Mouse (Mus musculus) liver, embryonic 11.5 days (tissue): ENCODE measurements at regions not wholly inside any gene's neighbourhood (a gene's known extent, or its start where the extent isn't known, plus 50 kb on each side); places are given as distances from the start of the nearest gene placed in this dataset.

ENCODE experiments used
- ATAC-seq: fragments of 200-750 bp; cut with Nextera tagmentation; replicated peaks from 2 replicates; pipeline ENCODE4 v1.8.0; 2017; ENCODE audit warnings: moderate number of reproducible peaks, mild to moderate bottlenecking, moderate TSS enrichment, moderate library complexity; ENCODE audit not compliant: low FRiP score
- DNase-seq: peaks from one replicate; pipeline ENCODE4 v3.0.0-alpha.2; 2017; ENCODE audit warnings: low spot score
- H3K27ac ChIP-seq: fragments of 300-500 bp; sonication (generic); 2 replicates; pipeline ENCODE4 v1.5.1; 2014; ENCODE audit warnings: mild to moderate bottlenecking, low read depth, low read length, control low read depth
- H3K27me3 ChIP-seq: fragments of 300-500 bp; sonication (generic); replicated peaks from 2 replicates; pipeline ENCODE4 v1.6.1; 2014; ENCODE audit warnings: low read length, mixed read lengths; ENCODE audit not compliant: control insufficient read depth, insufficient read depth
- H3K36me3 ChIP-seq: fragments of 300-500 bp; sonication (generic); 2 replicates; pipeline ENCODE4 v1.6.1; 2014; ENCODE audit warnings: mild to moderate bottlenecking, low read length, moderate library complexity, mixed read lengths; ENCODE audit not compliant: control insufficient read depth, insufficient read depth
- H3K4me1 ChIP-seq: fragments of 300-500 bp; sonication (generic); replicated peaks from 2 replicates; pipeline ENCODE4 v1.6.1; 2014; ENCODE audit warnings: low read length, mixed read lengths; ENCODE audit not compliant: control insufficient read depth, insufficient read depth
- H3K4me2 ChIP-seq: fragments of 300-500 bp; sonication (generic); 2 replicates; pipeline ENCODE4 v1.6.1; 2014; ENCODE audit warnings: mild to moderate bottlenecking, control low read depth, moderate library complexity
- H3K4me3 ChIP-seq: fragments of 300-500 bp; sonication (generic); 2 replicates; pipeline ENCODE4 v1.5.1; 2014; ENCODE audit warnings: low read depth, low read length, control low read depth
- H3K9ac ChIP-seq: fragments of 300-500 bp; sonication (generic); 2 replicates; pipeline ENCODE4 v1.6.1; 2014; ENCODE audit warnings: low read depth, low read length, control low read depth
- H3K9me3 ChIP-seq: fragments of 300-500 bp; sonication (generic); 2 replicates; pipeline ENCODE4 v1.6.1; 2016; ENCODE audit warnings: low read length, inconsistent platforms, mixed read lengths; ENCODE audit not compliant: control insufficient read depth
- WGBS: fragments of 180-500 bp; shearing (Covaris S2); extraction: QIAGEN DNeasy Blood & Tissue Kit; methylation state at CpG from one replicate; pipeline ENCODE4 v1.1.7; 2014; 5-methylcytosine and 5-hydroxymethylcytosine counted together

GRCm38 (mm10) chr16:5380626-5381025 lies 124.8 kb upstream of the Eef2kmt start:
- Histone ChIP-seq H3K9me3 (no peaks in the 10 kb centered on the region), H3K9ac (no peak overlapping the region), H3K36me3 (no peaks in the 10 kb centered on the region), H3K4me1 (no peaks in the 10 kb centered on the region), H3K27ac (no peak overlapping the region), H3K4me3 (no peak overlapping the region), H3K4me2 (no peak overlapping the region), H3K27me3 (no peaks in the 10 kb centered on the region)
- WGBS = 54% methylated on average over 3 of the region's 3 CpGs
- DNase-seq = no peak
- ATAC-seq = no peak

DNA sequence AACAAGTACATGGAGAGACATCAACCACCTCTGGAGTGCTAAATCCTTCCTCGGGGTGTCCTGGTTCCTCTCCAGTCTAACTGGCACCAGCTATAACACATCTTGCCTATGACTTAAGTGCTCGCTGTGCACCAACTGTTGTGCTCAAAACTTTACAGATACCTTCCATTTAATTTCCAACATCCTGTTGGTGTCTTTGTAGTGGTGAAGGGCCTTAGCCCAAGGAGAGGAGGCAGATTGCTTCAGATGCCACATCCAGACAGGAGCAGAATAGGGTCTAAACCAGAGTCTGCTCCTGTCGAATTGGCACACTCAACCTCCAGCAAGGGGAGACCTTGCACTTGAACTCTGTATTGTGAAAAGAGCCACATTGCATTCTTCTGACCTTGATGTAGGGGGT lies 121.2 kb upstream of the Eef2kmt start:
- H3K4me1 ChIP-seq = no peaks in the 10 kb centered on the region
- H3K27me3 ChIP-seq = no peaks in the 10 kb centered on the region; the same call in 1 of the 2 replicates
- no peak overlapping the region for H3K9ac ChIP-seq
- H3K36me3 ChIP-seq = no peaks in the 10 kb centered on the region
- H3K4me3 ChIP-seq = no peak overlapping the region
- H3K4me2 ChIP-seq = no peak overlapping the region
- H3K27ac ChIP-seq = no peak overlapping the region
- H3K9me3 ChIP-seq = no peaks in the 10 kb centered on the region
- DNase-seq = no peak
- WGBS = 85% methylated on average over 3 of the region's 3 CpGs
- ATAC-seq = no peak

GRCm38 (mm10) chr16:5374818-5375605 lies 119.2 kb upstream of the Eef2kmt start:
- ATAC-seq (no peak), DNase-seq (no peak)
- Histone ChIP-seq H3K9me3 (no peaks in the 10 kb centered on the region), H3K9ac (no peak overlapping the region), H3K27me3 (no peaks in the 10 kb centered on the region; the same call in 1 of the 2 replicates), H3K4me3 (no peak overlapping the region), H3K27ac (no peak overlapping the region), H3K4me2 (no peak overlapping the region), H3K36me3 (no peaks in the 10 kb centered on the region), H3K4me1 (no peaks in the 10 kb centered on the region)
- WGBS = 22% methylated on average over 6 of the region's 6 CpGs

DNA sequence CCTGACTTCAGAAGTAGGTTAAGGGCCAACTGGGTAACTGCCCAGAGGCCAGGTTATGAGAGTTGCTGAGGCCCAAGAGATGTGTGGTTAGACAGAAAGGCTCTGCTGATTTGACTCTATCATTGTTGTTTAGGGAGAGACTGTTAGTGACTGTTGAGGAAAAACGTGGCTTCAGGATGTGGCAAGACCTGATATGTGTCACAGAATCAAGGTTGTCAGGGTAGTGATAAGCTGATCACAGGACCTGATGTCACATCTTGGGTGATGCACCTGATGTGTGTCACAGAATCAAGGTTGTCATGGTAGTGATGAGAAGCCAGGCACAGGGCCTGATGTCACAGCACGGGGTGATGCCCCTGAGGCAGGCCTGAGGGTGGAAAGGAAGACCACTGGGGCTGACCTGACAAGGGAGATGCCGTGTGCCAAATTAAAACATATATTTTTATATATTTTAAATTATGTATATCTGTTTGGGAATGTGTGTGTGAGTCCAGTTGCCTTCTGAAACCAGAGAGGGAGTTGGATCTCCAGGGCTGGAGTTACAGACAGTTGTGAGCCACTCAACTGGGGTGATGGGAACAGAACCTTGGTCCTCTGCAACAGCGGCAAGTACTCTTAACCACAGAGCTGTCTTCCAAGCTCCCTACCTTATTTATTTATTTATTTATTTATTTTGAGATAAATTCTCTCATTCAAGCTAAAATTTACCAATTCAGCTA lies 115.6 kb upstream of the Eef2kmt start:
- H3K27me3 ChIP-seq = no peaks in the 10 kb centered on the region; the same call in 1 of the 2 replicates
- no peak overlapping the region for H3K4me3 ChIP-seq
- DNase-seq = no peak
- no peaks in the 10 kb centered on the region for H3K4me1 ChIP-seq
- no peak for ATAC-seq
- no peak overlapping the region for H3K4me2 ChIP-seq
- no peaks in the 10 kb centered on the region for H3K9me3 ChIP-seq
- no peak overlapping the region for H3K27ac ChIP-seq
- H3K9ac ChIP-seq = no peak overlapping the region
- 71% methylated on average over 4 of the region's 4 CpGs for WGBS
- no peaks in the 10 kb centered on the region for H3K36me3 ChIP-seq

DNA sequence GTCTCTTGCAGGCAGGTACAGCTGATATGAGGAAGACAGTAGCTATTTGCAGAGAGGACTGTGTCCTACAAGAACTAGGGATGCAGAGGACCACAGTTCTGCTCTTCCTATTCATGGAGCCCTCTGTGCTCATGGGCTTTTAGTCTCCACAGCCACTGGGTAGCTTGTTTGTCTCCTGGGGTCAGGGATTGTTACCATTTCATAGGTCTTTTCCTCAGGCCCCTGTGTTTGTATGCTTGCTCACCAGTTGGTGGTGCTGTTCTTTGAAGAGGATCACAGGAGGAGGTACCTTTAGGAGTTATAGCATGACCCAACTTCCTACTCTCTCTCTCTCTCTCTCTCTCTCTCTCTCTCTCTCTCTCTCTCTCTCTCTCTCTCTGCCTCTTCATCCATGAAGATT lies 114.7 kb upstream of the Eef2kmt start:
- Histone ChIP-seq H3K27ac (no peak overlapping the region), H3K27me3 (no peaks in the 10 kb centered on the region; the same call in 1 of the 2 replicates), H3K36me3 (no peaks in the 10 kb centered on the region), H3K4me1 (no peaks in the 10 kb centered on the region), H3K9me3 (no peaks in the 10 kb centered on the region), H3K4me3 (no peak overlapping the region), H3K9ac (no peak overlapping the region), H3K4me2 (no peak overlapping the region)
- no peak for DNase-seq
- no peak for ATAC-seq

- DNase-seq (no peak), ATAC-seq (no peak)
Measured at GRCm38 (mm10) chr16:5368897-5369558, 113.2 kb upstream of the Eef2kmt start.

DNA sequence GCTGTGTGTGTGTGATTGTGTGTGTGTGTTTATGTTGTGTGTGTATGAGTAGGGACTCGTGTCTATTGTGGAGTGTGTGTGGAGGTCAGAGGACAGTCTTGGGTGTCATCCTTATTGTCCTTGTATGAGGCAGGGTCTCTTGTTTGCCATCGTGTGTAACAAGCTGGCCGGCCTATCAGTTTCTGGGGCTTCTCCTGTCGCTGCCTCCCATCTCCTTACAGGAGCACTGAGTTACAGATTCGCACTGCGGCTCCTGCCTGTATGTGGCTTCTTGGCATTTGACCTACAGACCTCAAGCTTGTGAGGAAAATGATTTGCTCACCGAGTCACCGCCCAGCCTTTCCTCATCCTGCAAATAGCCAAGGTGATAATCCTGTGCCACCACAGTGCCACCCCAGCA lies 112.6 kb upstream of the Eef2kmt start:
- no peaks in the 10 kb centered on the region for H3K9me3 ChIP-seq
- H3K4me2 ChIP-seq = no peak overlapping the region
- H3K4me1 ChIP-seq = no peaks in the 10 kb centered on the region
- WGBS = 69% methylated on average over 8 of the region's 8 CpGs
- no peak overlapping the region for H3K27ac ChIP-seq
- H3K9ac ChIP-seq = no peak overlapping the region
- H3K4me3 ChIP-seq = no peak overlapping the region
- no peak for DNase-seq
- H3K36me3 ChIP-seq = no peaks in the 10 kb centered on the region
- H3K27me3 ChIP-seq = no peaks in the 10 kb centered on the region
- no peak for ATAC-seq

More at GRCm38 (mm10) chr16:5368897-5369558, 113.2 kb upstream of the Eef2kmt start:
- Histone ChIP-seq H3K9ac (no peak overlapping the region), H3K4me2 (no peak overlapping the region), H3K4me1 (no peaks in the 10 kb centered on the region), H3K27ac (no peak overlapping the region), H3K4me3 (no peak overlapping the region), H3K27me3 (no peaks in the 10 kb centered on the region), H3K9me3 (no peaks in the 10 kb centered on the region), H3K36me3 (no peaks in the 10 kb centered on the region)
- 45% methylated on average over 7 of the region's 7 CpGs for WGBS

GRCm38 (mm10) chr16:5367581-5368119 lies 111.9 kb upstream of the Eef2kmt start:
- 62% methylated on average over 10 of the region's 10 CpGs for WGBS
- Histone ChIP-seq H3K9me3 (no peaks in the 10 kb centered on the region), H3K4me2 (no peak overlapping the region), H3K9ac (no peak overlapping the region), H3K27me3 (no peaks in the 10 kb centered on the region), H3K4me1 (no peaks in the 10 kb centered on the region), H3K27ac (no peak overlapping the region), H3K36me3 (no peaks in the 10 kb centered on the region), H3K4me3 (no peak overlapping the region)
- ATAC-seq (no peak), DNase-seq (no peak)
